Mouse (Mus musculus) forebrain, postnatal 0 days (tissue): ENCODE measurements at regions not wholly inside any gene's neighbourhood (a gene's known extent, or its start where the extent isn't known, plus 50 kb on each side); places are given as distances from the start of the nearest gene placed in this dataset.

Source experiments
- ATAC-seq: fragments of 200-750 bp; cut with Nextera tagmentation; 2 replicates; pipeline ENCODE4 v1.8.0; 2017; ENCODE audit warnings: mild to moderate bottlenecking, moderate library complexity
- DNase-seq: peaks from one replicate; pipeline ENCODE4 v3.0.0-alpha.2; 2015
- H3K27ac ChIP-seq: fragments of 300-500 bp; sonication (generic); 2 replicates; pipeline ENCODE4 v1.5.1; 2014; ENCODE audit warnings: low read depth, mild to moderate bottlenecking, antibody characterized with exemption, low read length, moderate library complexity, mixed read lengths
- H3K27me3 ChIP-seq: fragments of 300-500 bp; sonication (generic); 2 replicates; pipeline ENCODE4 v1.6.1; 2014; ENCODE audit warnings: mild to moderate bottlenecking, low read length, mixed read lengths; ENCODE audit not compliant: insufficient read depth
- H3K36me3 ChIP-seq: fragments of 300-500 bp; sonication (generic); 2 replicates; pipeline ENCODE4 v1.6.1; 2014; ENCODE audit warnings: mild to moderate bottlenecking, moderate library complexity; ENCODE audit not compliant: insufficient read depth
- H3K4me1 ChIP-seq: fragments of 300-500 bp; sonication (generic); 2 replicates; pipeline ENCODE4 v1.6.1; 2014; ENCODE audit warnings: antibody characterized with exemption; ENCODE audit not compliant: insufficient read depth
- H3K4me2 ChIP-seq: fragments of 300-500 bp; sonication (generic); 2 replicates; pipeline ENCODE4 v1.6.1; 2014; ENCODE audit warnings: low read depth, mild to moderate bottlenecking, moderate library complexity
- H3K4me3 ChIP-seq: fragments of 300-500 bp; sonication (generic); 2 replicates; pipeline ENCODE4 v1.5.1; 2014; ENCODE audit warnings: low read depth, low read length, mixed read lengths
- H3K9ac ChIP-seq: fragments of 300-500 bp; sonication (generic); 2 replicates; pipeline ENCODE4 v1.6.1; 2014; ENCODE audit warnings: mild to moderate bottlenecking
- H3K9me3 ChIP-seq: fragments of 300-500 bp; sonication (generic); 2 replicates; pipeline ENCODE4 v1.6.1; 2016; ENCODE audit warnings: low read length
- CTCF ChIP-seq: sonication (generic); IDR thresholded peaks from 2 replicates; pipeline ENCODE4 v1.5.1; 2016; ENCODE audit warnings: antibody characterized with exemption, control low read depth, low read depth
- WGBS: fragments of 180-500 bp; shearing (Covaris S2); extraction: QIAGEN DNeasy Blood & Tissue Kit; methylation state at CpG from one replicate; pipeline ENCODE4 v1.1.7; 2014; 5-methylcytosine and 5-hydroxymethylcytosine counted together

DNA sequence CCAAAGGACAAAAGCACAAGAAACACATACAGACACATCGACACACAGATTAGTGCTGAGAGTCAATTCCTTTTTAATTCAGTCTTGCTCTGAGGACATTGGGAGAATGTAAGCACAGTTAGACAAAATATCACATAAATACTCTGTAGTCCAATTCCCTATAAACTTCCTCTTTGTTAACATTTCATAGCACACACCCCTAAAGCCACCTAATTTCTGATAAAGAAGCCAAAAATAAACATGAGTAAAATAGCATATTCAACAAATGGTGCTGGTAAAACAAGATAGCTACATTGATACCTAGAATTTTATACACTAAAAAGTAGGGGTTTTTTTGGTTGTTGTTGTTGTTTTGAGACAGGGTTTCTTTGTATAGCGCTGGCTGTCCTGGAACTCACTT is 356.6 kb downstream of the Smarca1 start:
- no peaks in the 10 kb centered on the region for H3K27me3 ChIP-seq
- no peak for TF ChIP-seq CTCF
- no peak overlapping the region for H3K9ac ChIP-seq
- no peak for DNase-seq
- no peak overlapping the region for H3K4me3 ChIP-seq
- no peaks in the 10 kb centered on the region for H3K4me1 ChIP-seq
- no peaks in the 10 kb centered on the region for H3K36me3 ChIP-seq
- WGBS: 80% methylated on average over 2 of the region's 2 CpGs
- H3K4me2 ChIP-seq: no peak overlapping the region
- no peaks in the 10 kb centered on the region for H3K9me3 ChIP-seq
- no peak overlapping the region for H3K27ac ChIP-seq
- no peak for ATAC-seq

DNA sequence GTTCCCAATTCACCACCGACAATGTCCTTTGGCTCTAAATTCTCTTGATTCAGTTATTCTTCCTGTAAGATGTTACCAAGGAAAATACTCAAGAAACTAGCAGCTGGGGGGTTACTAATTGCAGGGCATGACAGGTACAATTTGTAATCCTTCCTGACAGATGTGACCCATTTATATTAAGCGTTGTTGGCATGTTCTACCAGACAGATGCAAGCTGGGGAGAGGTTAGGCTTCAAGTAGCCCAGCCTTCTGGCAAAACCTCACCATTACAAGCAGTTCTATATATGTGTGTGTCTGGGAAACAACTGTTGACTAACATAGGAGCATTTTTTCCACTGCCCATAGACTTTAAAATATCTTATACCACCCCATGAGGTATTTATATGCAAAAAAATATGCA is 397.7 kb downstream of the Smarca1 start:
- H3K4me3 ChIP-seq: no peak overlapping the region
- WGBS: 59% methylated on average over 2 of the region's 2 CpGs
- H3K9ac ChIP-seq: no peak overlapping the region
- H3K9me3 ChIP-seq: no peaks in the 10 kb centered on the region
- no peak overlapping the region for H3K27ac ChIP-seq
- no peaks in the 10 kb centered on the region for H3K27me3 ChIP-seq
- no peaks in the 10 kb centered on the region for H3K36me3 ChIP-seq
- H3K4me2 ChIP-seq: no peak overlapping the region
- H3K4me1 ChIP-seq: no peaks in the 10 kb centered on the region
- no peak for ATAC-seq
- no peak for TF ChIP-seq CTCF
- DNase-seq: no peak

DNA sequence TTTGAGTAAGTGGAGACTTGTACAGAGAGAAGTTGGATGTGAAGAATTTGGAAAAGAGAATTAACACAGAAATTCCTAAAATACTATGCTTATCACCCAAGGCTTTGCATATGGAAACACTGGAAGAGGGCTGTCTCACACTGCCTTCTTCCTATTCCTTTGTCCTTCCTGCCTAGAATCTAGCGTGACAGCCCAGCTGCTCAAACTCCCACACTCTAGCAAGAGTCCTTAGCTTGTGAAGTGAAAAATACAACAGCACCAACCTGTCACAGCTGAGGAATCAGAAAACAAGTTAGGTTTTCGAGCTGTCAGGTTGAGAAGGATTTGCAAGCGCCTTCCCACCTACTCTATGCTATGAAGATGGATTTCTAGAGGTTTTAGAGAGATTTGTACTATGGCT is 410.0 kb downstream of the Smarca1 start:
- H3K9ac ChIP-seq: no peak overlapping the region
- H3K4me3 ChIP-seq: no peak overlapping the region
- no peak for TF ChIP-seq CTCF
- H3K36me3 ChIP-seq: no peaks in the 10 kb centered on the region
- DNase-seq (no peak), ATAC-seq (no peak)
- WGBS: 66% methylated on average over 3 of the region's 3 CpGs
- no peaks in the 10 kb centered on the region for H3K4me1 ChIP-seq
- no peaks in the 10 kb centered on the region for H3K27me3 ChIP-seq
- no peak overlapping the region for H3K4me2 ChIP-seq
- H3K27ac ChIP-seq: no peak overlapping the region
- no peaks in the 10 kb centered on the region for H3K9me3 ChIP-seq

DNA sequence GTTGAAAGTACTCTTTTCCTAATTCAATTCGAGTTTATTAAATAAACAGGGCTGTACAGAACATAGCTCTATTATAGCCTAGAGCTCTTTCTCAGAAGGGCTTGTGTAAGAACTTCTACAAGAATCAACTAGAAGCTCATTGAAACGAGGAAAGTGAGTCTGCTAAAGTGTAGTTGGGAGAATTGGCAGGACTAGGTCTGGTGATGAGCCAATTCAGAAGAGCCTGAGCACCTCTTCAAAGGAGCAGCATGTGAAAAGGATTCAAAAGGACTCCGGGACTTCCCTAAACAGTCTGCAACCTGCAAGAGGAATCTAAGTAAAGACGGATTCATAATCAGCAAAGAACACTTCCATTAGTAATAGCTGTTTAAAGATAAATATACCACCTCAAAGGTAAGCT is 414.5 kb downstream of the Smarca1 start:
- no peak overlapping the region for H3K4me2 ChIP-seq
- no peaks in the 10 kb centered on the region for H3K4me1 ChIP-seq
- no peak for DNase-seq
- H3K9me3 ChIP-seq: no peaks in the 10 kb centered on the region
- no peak overlapping the region for H3K4me3 ChIP-seq
- TF ChIP-seq CTCF: no peak
- WGBS: 34% methylated on average over 4 of the region's 4 CpGs
- no peaks in the 10 kb centered on the region for H3K27me3 ChIP-seq
- no peak overlapping the region for H3K9ac ChIP-seq
- H3K36me3 ChIP-seq: no peaks in the 10 kb centered on the region
- H3K27ac ChIP-seq: no peak overlapping the region
- no peak for ATAC-seq

DNA sequence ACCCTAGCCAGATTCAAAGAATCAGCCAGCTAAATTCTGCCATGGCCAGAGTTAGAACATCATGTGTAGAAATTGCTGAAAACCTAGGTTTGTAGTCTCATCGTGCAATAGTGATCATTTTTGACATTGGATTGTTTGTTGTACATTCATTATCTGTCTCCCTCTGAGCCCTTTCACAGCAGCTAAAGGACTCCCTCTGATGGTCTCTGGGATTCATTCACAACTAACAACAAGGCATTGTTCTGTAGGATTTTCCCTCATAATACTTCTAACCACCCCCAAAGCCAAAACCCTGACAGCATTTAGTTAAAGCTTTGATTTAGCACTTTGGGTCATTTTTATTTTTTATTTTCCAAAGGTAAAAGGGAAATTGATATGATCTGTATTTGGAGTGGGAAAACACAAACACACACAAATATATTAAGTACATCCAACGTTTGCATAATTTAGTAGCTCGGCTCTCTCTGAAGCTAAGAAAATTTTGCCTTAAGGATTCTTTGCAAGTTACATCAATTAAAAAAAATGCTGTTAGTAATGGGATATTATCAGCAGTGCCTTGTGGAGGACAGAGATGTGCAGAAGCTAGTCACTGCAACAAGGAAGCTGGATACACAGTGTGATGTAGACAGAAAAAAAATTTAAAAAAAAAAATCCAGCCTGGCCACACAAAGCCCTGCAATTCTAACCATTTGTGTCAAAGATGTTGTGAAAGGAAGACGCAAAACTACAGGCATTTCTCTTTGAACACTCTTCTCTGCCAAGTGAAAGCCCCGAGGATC is 425.9 kb downstream of the Smarca1 start:
- peak; percentile 27 for DNase-seq
- Histone ChIP-seq H3K27ac (no peak overlapping the region), H3K4me3 (no peak overlapping the region), H3K36me3 (no peaks in the 10 kb centered on the region), H3K27me3 (no peaks in the 10 kb centered on the region), H3K4me1 (no peaks in the 10 kb centered on the region), H3K9me3 (no peaks in the 10 kb centered on the region), H3K9ac (no peak overlapping the region), H3K4me2 (no peak overlapping the region)
- TF ChIP-seq CTCF: peak; percentile 26; the same call in 1 of the 2 replicates
- WGBS: 35% methylated on average over 5 of the region's 5 CpGs
- no peak for ATAC-seq

DNA sequence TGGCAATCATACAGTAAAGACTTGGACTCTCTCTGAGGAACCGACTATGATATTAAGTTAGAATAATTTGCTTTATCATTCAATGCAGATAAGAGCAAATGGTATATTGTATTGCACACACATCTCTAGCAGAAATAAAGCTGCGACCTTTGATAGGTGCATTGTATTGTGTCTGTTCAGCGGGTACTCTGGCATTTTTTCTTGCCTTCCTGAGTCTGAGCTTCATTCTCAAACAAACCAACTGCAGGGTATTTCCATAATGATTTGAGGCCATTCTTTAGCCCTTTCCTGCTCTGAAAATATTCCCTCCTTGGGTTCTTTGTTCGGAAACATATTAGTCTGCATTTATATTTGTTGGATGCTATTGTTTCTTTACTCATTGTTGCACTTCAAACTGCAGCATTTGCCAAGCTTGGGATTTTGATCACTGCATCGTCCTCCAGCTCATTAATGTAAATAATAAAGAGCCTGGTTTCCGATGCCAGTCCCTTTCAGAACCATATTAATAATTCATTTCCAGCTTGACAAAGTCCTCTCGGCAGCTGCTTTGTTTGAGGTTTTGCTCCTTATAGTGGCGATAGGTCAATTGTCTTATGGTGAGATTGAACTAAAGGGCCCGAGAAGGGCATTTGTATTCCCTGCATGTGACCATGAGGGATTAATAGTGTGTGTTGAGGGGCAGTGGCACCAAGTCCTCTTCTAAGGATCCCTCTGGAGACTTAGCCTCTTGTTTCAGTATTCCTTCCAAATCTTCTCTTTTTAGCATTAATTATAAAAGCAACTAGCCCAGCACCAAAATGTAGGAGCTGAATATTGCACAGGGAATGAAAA is 430.9 kb downstream of the Smarca1 start:
- Histone ChIP-seq H3K4me2 (no peak overlapping the region), H3K27me3 (no peaks in the 10 kb centered on the region), H3K9ac (no peak overlapping the region), H3K4me3 (no peak overlapping the region), H3K27ac (no peak overlapping the region), H3K9me3 (no peaks in the 10 kb centered on the region), H3K36me3 (no peaks in the 10 kb centered on the region), H3K4me1 (no peaks in the 10 kb centered on the region)
- TF ChIP-seq CTCF: no peak
- ATAC-seq: no peak
- WGBS: 45% methylated on average over 9 of the region's 9 CpGs
- no peak for DNase-seq
